Mouse (Mus musculus) CH12.LX (cell line): ENCODE measurements around the gene Cd27.

Experiments
- KAT2A ChIP-seq: IDR thresholded peaks from 2 replicates; pipeline ENCODE4 v1.6.1; 2012; ENCODE audit warnings: low read length, improper control_type of control experiment, inconsistent platforms; ENCODE audit not compliant: insufficient replicate concordance
- POLR2A ChIP-seq: IDR thresholded peaks from 2 replicates; pipeline ENCODE4 v1.6.1; 2011; ENCODE audit warnings: low read depth, mild to moderate bottlenecking, improper control_type of control experiment, low read length

GRCm38 (mm10) chr6:125264219-125264618 lies 27.4 kb upstream of the Cd27 start:
- TF ChIP-seq POLR2A (no peak), KAT2A (no peak)
